Mouse (Mus musculus): ENCODE data around the gene Atp6v1g1. TPM values are rescaled to one million over a fixed set of nuclear protein-coding genes. Genes with fewer than 3 reads are reported as not detected.

Atp6v1g1 gene
- total and polyA plus RNA-seq, 3 experiments = 78.7 to 143 (median 95.1) TPM

- H3K9me3 ChIP-seq (replicated peaks; ENCODE audit: low read length) = peaks cover 3% of the 10 kb centered on the region
- H3K9ac ChIP-seq (ENCODE audit: insufficient read depth, low read depth) = peak overlapping the region; percentile 62
- peaks cover 11% of the 10 kb centered on the region for H3K27me3 ChIP-seq (replicated peaks)
- peaks cover 0 to 8% of the 10 kb centered on the region in 2 experiments for H3K36me3 ChIP-seq (replicated peaks in 1 of 2; ENCODE audit: control insufficient read depth in 1 of 2, insufficient read depth in 1 of 2, low read length in 1 of 2)
- no peak overlapping the region for H3K27ac ChIP-seq (ENCODE audit: insufficient read depth, low read depth)
- peak overlapping the region; percentile 42 to 74 (median 65) for H3K4me3 ChIP-seq (replicated peaks in 1 of 3; ENCODE audit: low read depth in 2 of 3, low read length in 2 of 3, poor library complexity in 1 of 3)
- TF ChIP-seq E2F4 (IDR thresholded peaks at IDR 0.05; ENCODE audit: insufficient replicate concordance, low read depth, low read length) (no peak), JUND (conservative IDR thresholded peaks at IDR 0.05; ENCODE audit: low read depth, low read length) (no peak), MXI1 (IDR thresholded peaks at IDR 0.05; ENCODE audit: low read depth, low read length) (0 out of 2 replicates have a peak, but pooled peaks have one; percentile 19), MEF2A (IDR thresholded peaks at IDR 0.05; ENCODE audit: borderline replicate concordance, low read depth, low read length) (no peak), TBP (conservative IDR thresholded peaks at IDR 0.05; ENCODE audit: low read depth, low read length) (no peak), POLR2A (IDR thresholded peaks at IDR 0.05; ENCODE audit: low read depth, low read length) (no peak)
- H3K4me1 ChIP-seq (ENCODE audit: control insufficient read depth in 1 of 2, insufficient read depth in 2 of 2) = peaks cover 8 to 61% of the 10 kb centered on the region in 2 experiments
- DNase-seq (ENCODE audit: extremely low read depth) = no peak
- peak overlapping the region; percentile 88 for H3K4me2 ChIP-seq (ENCODE audit: insufficient read depth, low read depth, poor library complexity, severe bottlenecking)
- in situ Hi-C loops (cut with MboI; ENCODE audit: low pct_ligation_motif_present, low pct_unique_long_range_greater_than_20kb, low sequenced_read_pairs) = loop anchor here (5.0 kb wide), 1 partner anchor 68 kb away; no protein-coding TSS in a partner anchor
- H3K79me2 ChIP-seq (replicated peaks; ENCODE audit: control insufficient read depth, extremely low read depth, insufficient read depth, poor library complexity, severe bottlenecking) = no peaks in the 10 kb centered on the region
- dilution Hi-C loops (cut with MboI; ENCODE audit: extremely low pct_ligation_motif_present, extremely low pct_unique_long_range_greater_than_20kb, low sequenced_read_pairs) = no loop called here
These were observed 49.3 kb upstream of the Atp6v1g1 start for GRCm38 (mm10) chr4:63494967-63495914.

GRCm38 (mm10) chr4:63495915-63496278 lies 48.7 kb upstream of the Atp6v1g1 start, which contains the start of gene Whrn:
TSS of gene Whrn (minus strand) at chr4:63495991.
- peaks cover 3% of the 10 kb centered on the region for H3K9me3 ChIP-seq (replicated peaks; ENCODE audit: low read length)

GRCm38 (mm10) chr4:63496312-63496711 lies 48.3 kb upstream of the Atp6v1g1 start:
- in situ Hi-C loops (cut with MboI; ENCODE audit: low pct_ligation_motif_present, low pct_unique_long_range_greater_than_20kb, low sequenced_read_pairs) (no loop called here), dilution Hi-C loops (cut with MboI; ENCODE audit: extremely low pct_ligation_motif_present, extremely low pct_unique_long_range_greater_than_20kb, low sequenced_read_pairs) (no loop called here)

More at GRCm38 (mm10) chr4:63495915-63496278, 48.7 kb upstream of the Atp6v1g1 start, which contains the start of gene Whrn:
- Histone ChIP-seq H3K36me3 (replicated peaks in 1 of 2; ENCODE audit: control insufficient read depth in 1 of 2, insufficient read depth in 1 of 2, low read length in 1 of 2) (peaks cover 0 to 8% of the 10 kb centered on the region in 2 experiments), H3K9ac (ENCODE audit: insufficient read depth, low read depth) (peak within 1 kb of the TSS; percentile 62), H3K4me3 (replicated peaks in 1 of 3; ENCODE audit: low read depth in 2 of 3, low read length in 2 of 3, poor library complexity in 1 of 3) (peak within 1 kb of the TSS; percentile 52 to 74 (median 65)), H3K79me2 (replicated peaks; ENCODE audit: control insufficient read depth, extremely low read depth, insufficient read depth, poor library complexity, severe bottlenecking) (no peaks in the 10 kb centered on the region), H3K27me3 (replicated peaks) (peaks cover 17% of the 10 kb centered on the region), H3K4me1 (ENCODE audit: control insufficient read depth in 1 of 2, insufficient read depth in 2 of 2) (peaks cover 8 to 56% of the 10 kb centered on the region in 2 experiments), H3K27ac (ENCODE audit: insufficient read depth, low read depth) (no peak within 1 kb of the TSS), H3K4me2 (ENCODE audit: insufficient read depth, low read depth, poor library complexity, severe bottlenecking) (peak within 1 kb of the TSS; percentile 88)
- in situ Hi-C loops (cut with MboI; ENCODE audit: low pct_ligation_motif_present, low pct_unique_long_range_greater_than_20kb, low sequenced_read_pairs) = no loop called here
- DNase-seq (ENCODE audit: extremely low read depth) = peak; percentile 66
- dilution Hi-C loops (cut with MboI; ENCODE audit: extremely low pct_ligation_motif_present, extremely low pct_unique_long_range_greater_than_20kb, low sequenced_read_pairs) = no loop called here
- TF ChIP-seq SIN3A (IDR thresholded peaks at IDR 0.05; ENCODE audit: low read length) (0 out of 2 replicates have a peak, but pooled peaks have one; percentile 67), JUN (IDR thresholded peaks at IDR 0.05; ENCODE audit: insufficient read depth, low read depth, low read length) (no peak), POLR2A (IDR thresholded peaks at IDR 0.05; ENCODE audit: low read depth, low read length) (peak; percentile 55; the same call in 1 of the 2 replicates), EP300 (IDR thresholded peaks at IDR 0.05; ENCODE audit: low read length) (no peak), MXI1 (IDR thresholded peaks at IDR 0.05; ENCODE audit: low read depth, low read length) (peak; percentile 79), USF2 (conservative IDR thresholded peaks at IDR 0.05; ENCODE audit: low read depth, low read length) (no peak)

More at GRCm38 (mm10) chr4:63496312-63496711, 48.3 kb upstream of the Atp6v1g1 start:
- Histone ChIP-seq H3K27ac (ENCODE audit: insufficient read depth, low read depth) (no peak overlapping the region), H3K27me3 (replicated peaks) (peaks cover 18% of the 10 kb centered on the region), H3K4me2 (ENCODE audit: insufficient read depth, low read depth, poor library complexity, severe bottlenecking) (peak overlapping the region; percentile 88), H3K9me3 (replicated peaks; ENCODE audit: low read length) (peaks cover 3% of the 10 kb centered on the region), H3K79me2 (replicated peaks; ENCODE audit: control insufficient read depth, extremely low read depth, insufficient read depth, poor library complexity, severe bottlenecking) (no peaks in the 10 kb centered on the region), H3K4me1 (ENCODE audit: control insufficient read depth in 1 of 2, insufficient read depth in 2 of 2) (peaks cover 8 to 55% of the 10 kb centered on the region in 2 experiments), H3K36me3 (replicated peaks in 1 of 2; ENCODE audit: control insufficient read depth in 1 of 2, insufficient read depth in 1 of 2, low read length in 1 of 2) (peaks cover 0 to 6% of the 10 kb centered on the region in 2 experiments), H3K4me3 (replicated peaks in 1 of 3; ENCODE audit: low read depth in 2 of 3, low read length in 2 of 3, poor library complexity in 1 of 3) (peak overlapping the region; percentile 52 to 65 (median 54)), H3K9ac (ENCODE audit: insufficient read depth, low read depth) (no peak overlapping the region; the same call in 1 of the 2 replicates)
- no peak for DNase-seq (ENCODE audit: extremely low read depth)
- TF ChIP-seq BHLHE40 (IDR thresholded peaks at IDR 0.05; ENCODE audit: low read depth, low read length) = peak; percentile 51; the same call in 1 of the 2 replicates
- TF ChIP-seq MEF2A (IDR thresholded peaks at IDR 0.05; ENCODE audit: borderline replicate concordance, low read depth, low read length) = 0 out of 2 replicates have a peak, but pooled peaks have one; percentile 33
- 0 out of 2 replicates have a peak, but pooled peaks have one; percentile 28 for TF ChIP-seq MAX (IDR thresholded peaks at IDR 0.05; ENCODE audit: low read length)
- TF ChIP-seq TCF12 (IDR thresholded peaks at IDR 0.05; ENCODE audit: low read depth, low read length) = no peak

All from CH12.LX (cell line).